20 mouse cellular contexts compared by ENCODE assay signal in genomic region chr9:95180005-95180404, GRCm38 (mm10).
"Had no signal": no experiment of that assay in that cellular context is flagged by ENCODE, and none has a peak within 500 bp of the region (broad histone marks: within the 10 kb centered on the region; RNA-seq: fewer than 3 reads in every experiment).

No protein-coding gene starts in this region.

- H3K9me3 ChIP-seq: liver, embryonic 15.5 days; midbrain, embryonic 10.5 days; midbrain, embryonic 12.5 days; neural tube, embryonic 13.5 days; neural tube, embryonic 15.5 days had no signal

- H3K4me1 ChIP-seq: liver, embryonic 15.5 days had no signal

- H3K9ac ChIP-seq: liver, embryonic 15.5 days; liver, postnatal 0 days; midbrain, embryonic 12.5 days; neural tube, embryonic 13.5 days; neural tube, embryonic 15.5 days had no signal

- H3K27me3 ChIP-seq: liver, embryonic 15.5 days; midbrain, embryonic 12.5 days; neural tube, embryonic 13.5 days; neural tube, embryonic 15.5 days had no signal

- H3K36me3 ChIP-seq: liver, embryonic 15.5 days; midbrain, embryonic 10.5 days; midbrain, embryonic 12.5 days; neural tube, embryonic 13.5 days; neural tube, embryonic 15.5 days had no signal

- H3K27ac ChIP-seq: liver, embryonic 15.5 days; midbrain, embryonic 10.5 days; midbrain, embryonic 12.5 days; neural tube, embryonic 13.5 days; neural tube, embryonic 15.5 days had no signal

- ATAC-seq: midbrain, embryonic 16.5 days had no signal

- DNase-seq: lung, adult 2 months; lung, postnatal 14 days; lung, postnatal 36 days; midbrain, embryonic 14.5 days; retina, postnatal 1 day; right cerebral cortex, adult 18-20 months; right cerebral cortex, postnatal 25 days; right cerebral cortex, postnatal 4 days; spleen, adult 18-20 months; thymus, adult 18-20 months; thymus, postnatal 14 days; thymus, postnatal 36 days had no signal

- H3K4me2 ChIP-seq: liver, embryonic 15.5 days; midbrain, embryonic 12.5 days; neural tube, embryonic 13.5 days; neural tube, embryonic 15.5 days had no signal

- H3K4me3 ChIP-seq: liver, embryonic 15.5 days; midbrain, embryonic 10.5 days; midbrain, embryonic 12.5 days; myocyte; neural tube, embryonic 13.5 days; neural tube, embryonic 15.5 days had no signal
